Mouse (Mus musculus) midbrain, embryonic 15.5 days (tissue): ENCODE results near the gene Aanat. TPM values are rescaled to one million over a fixed set of nuclear protein-coding genes. Genes with fewer than 3 reads are reported as not detected.
A peak's percentile ranks its signal among the peaks of the same experiment; 100 is the strongest.

ENCODE experiments used
- ATAC-seq: fragments of 200-750 bp; cut with Nextera tagmentation; replicated peaks from 2 replicates; pipeline ENCODE4 v1.8.0; 2017; ENCODE audit warnings: moderate TSS enrichment
- H3K27ac ChIP-seq: fragments of 300-500 bp; sonication (generic); 2 replicates; pipeline ENCODE4 v1.5.1; 2015; ENCODE audit warnings: mild to moderate bottlenecking, inconsistent platforms
- H3K27me3 ChIP-seq: fragments of 300-500 bp; sonication (generic); replicated peaks from 2 replicates; pipeline ENCODE4 v1.6.1; 2015; ENCODE audit warnings: inconsistent platforms
- H3K36me3 ChIP-seq: fragments of 300-500 bp; sonication (generic); replicated peaks from 2 replicates; pipeline ENCODE4 v1.6.1; 2015; ENCODE audit warnings: inconsistent platforms
- H3K4me1 ChIP-seq: fragments of 300-500 bp; sonication (generic); 2 replicates; pipeline ENCODE4 v1.6.1; 2015; ENCODE audit warnings: inconsistent platforms
- H3K4me2 ChIP-seq: fragments of 300-500 bp; sonication (generic); 2 replicates; pipeline ENCODE4 v1.6.1; 2015; ENCODE audit warnings: inconsistent platforms, mild to moderate bottlenecking, moderate library complexity
- H3K4me3 ChIP-seq: fragments of 300-500 bp; sonication (generic); 2 replicates; pipeline ENCODE4 v1.5.1; 2015; ENCODE audit warnings: mild to moderate bottlenecking, inconsistent platforms
- H3K9ac ChIP-seq: fragments of 300-500 bp; sonication (generic); 2 replicates; pipeline ENCODE4 v1.6.1; 2015; ENCODE audit warnings: mild to moderate bottlenecking, inconsistent platforms
- H3K9me3 ChIP-seq: fragments of 300-500 bp; sonication (generic); 2 replicates; pipeline ENCODE4 v1.6.1; 2016; ENCODE audit warnings: inconsistent platforms
- WGBS: fragments of 180-500 bp; shearing (Covaris S2); methylation state at CpG from one replicate; pipeline ENCODE4 v1.1.7; 2015; ENCODE audit warnings: mixed read lengths; 5-methylcytosine and 5-hydroxymethylcytosine counted together
- polyA plus RNA-seq: library from polyadenylated mRNA; unstranded; fragments of >200 nt; fragmentation: Nextera tagmentation; extraction: Ambion mirVana; gene quantifications from 2 replicates; pipeline ENCODE4 v1.2.1, GENCODE M21; 2015

The Aanat gene
- polyA plus RNA-seq, 1 experiment from 2014 or later, result 0.45 TPM

DNA sequence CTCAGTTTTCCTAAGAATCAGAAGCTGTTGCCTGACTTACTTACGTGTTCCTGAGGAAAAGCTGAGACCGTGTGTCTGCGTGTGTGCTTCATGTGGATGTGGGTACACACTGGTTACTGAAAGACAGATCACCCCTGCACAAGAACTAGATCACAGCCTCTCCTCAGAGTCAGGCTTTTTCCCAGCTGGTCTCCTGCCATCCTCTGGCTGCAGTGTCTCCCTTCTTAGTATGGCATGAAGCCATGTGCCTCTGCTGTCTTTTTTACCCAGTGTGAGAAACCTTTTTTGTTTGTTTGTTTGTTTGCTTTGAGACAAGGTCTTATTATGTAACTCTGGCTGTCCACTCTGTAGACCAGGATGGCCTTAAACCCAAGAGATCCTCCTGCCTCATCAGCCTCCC lies 7.0 kb upstream of the Aanat start:
- H3K4me2 ChIP-seq, result peak overlapping the region; percentile 69; the same call in 1 of the 2 replicates

DNA sequence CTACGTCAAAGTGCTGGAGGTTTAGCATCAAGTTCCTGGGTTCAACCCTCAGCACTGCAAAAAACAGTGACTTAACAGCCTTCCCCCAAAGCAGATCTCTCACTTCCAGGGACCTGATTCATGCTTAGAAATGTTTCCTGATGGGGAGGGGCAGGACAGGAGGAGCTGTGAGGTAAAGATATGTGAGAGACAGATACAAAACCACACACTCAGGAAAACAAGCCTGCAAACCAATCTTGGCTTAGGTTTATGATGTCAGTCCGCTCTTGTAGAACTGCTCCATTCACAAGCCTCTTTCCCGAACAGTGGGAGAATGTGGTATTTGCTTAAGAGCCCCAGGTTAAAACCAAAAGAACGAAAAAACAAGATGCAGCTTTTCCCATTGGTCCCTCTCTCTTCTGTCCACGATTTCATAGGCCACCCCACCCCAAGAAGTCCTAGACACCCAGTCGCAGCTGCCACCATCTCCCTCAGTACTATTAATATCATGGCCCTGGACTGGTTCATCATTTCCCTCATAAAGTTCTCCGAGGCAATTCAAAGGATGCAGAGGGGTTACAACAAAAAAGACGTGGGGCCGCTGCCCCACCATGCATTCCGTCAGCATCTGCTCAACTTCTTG lies 6.1 kb upstream of the Aanat start:
- peak; percentile 9; the same call in 1 of the 2 replicates for ATAC-seq
- Histone ChIP-seq H3K9me3 (no peaks in the 10 kb centered on the region), H3K27me3 (no peaks in the 10 kb centered on the region), H3K4me2 (peak overlapping the region; percentile 69), H3K27ac (peak overlapping the region; percentile 96), H3K4me1 (peaks cover 47% of the 10 kb centered on the region), H3K36me3 (no peaks in the 10 kb centered on the region), H3K9ac (peak overlapping the region; percentile 99), H3K4me3 (peak overlapping the region; percentile 100)
- WGBS, result 19% methylated on average over 10 of the region's 10 CpGs

More for the DNA sequence above, 7.0 kb upstream of the Aanat start:
- Histone ChIP-seq H3K4me1 (peaks cover 56% of the 10 kb centered on the region), H3K27me3 (no peaks in the 10 kb centered on the region), H3K4me3 (no peak overlapping the region), H3K9ac (no peak overlapping the region), H3K9me3 (no peaks in the 10 kb centered on the region), H3K27ac (no peak overlapping the region), H3K36me3 (no peaks in the 10 kb centered on the region)
- WGBS, result 95% methylated on average over 3 of the region's 3 CpGs
- ATAC-seq, result no peak

DNA sequence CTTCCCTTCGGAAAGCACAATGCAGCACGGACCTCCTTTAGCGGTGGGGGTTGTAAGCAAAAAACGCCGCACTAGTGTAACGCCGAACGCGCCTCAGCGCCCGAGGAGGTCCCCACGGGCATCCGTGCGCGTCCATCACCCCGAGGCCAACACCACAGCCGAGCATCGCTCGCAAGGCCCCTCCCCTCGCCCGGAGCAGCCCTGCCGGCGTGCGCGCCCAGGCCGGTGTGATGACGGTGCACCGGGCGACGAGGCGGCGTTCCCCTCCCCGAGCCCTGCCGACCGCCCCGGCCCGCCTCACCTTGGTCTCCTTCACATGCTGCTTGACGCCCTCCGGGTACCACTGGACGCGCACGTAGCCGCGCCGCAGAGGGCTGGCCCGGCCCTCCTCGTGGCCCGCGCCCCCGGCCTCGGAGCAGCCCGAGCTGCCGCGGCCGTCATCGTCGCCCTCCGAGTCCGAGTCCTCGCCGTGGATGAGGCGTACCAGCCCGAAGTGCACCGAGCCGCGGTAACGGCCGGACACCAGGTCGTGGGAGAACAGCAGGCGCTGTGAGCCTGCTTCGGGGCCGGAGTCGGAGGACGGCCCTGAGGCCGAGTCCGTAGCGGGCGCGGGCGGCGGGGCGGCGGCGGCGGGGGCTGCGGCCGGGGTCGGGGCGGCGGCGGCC lies 5.4 kb upstream of the Aanat start:
- Histone ChIP-seq H3K27ac (peak overlapping the region; percentile 96), H3K9ac (peak overlapping the region; percentile 99), H3K27me3 (no peaks in the 10 kb centered on the region), H3K4me1 (peaks cover 40% of the 10 kb centered on the region), H3K36me3 (no peaks in the 10 kb centered on the region), H3K9me3 (no peaks in the 10 kb centered on the region), H3K4me2 (peak overlapping the region; percentile 69), H3K4me3 (peak overlapping the region; percentile 100)
- WGBS, result under 1% methylated on average over 75 of the region's 91 CpGs
- ATAC-seq, result peak; percentile 85

DNA sequence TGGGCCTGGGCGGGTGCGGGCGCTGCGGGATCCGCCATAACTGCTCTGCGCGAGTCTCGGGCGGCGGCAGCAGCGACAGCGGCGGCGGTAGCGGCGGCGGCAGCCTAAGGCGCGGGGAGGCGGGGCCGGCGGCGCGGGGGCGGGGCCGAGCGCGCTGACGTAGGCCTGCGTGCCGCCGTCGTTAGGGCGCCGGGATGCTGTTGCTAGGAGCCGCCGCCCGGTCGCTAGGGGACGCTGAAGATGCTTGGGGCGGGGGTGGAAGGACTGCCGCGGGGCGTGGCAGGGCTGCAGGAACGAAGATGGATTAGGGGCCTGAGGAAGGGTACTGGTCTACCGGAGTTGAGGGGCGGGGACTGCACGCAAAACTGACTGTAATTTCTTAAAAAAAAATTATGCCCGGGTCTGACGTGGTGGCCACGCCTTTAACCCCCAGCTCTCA lies 4.8 kb upstream of the Aanat start, which contains the start of gene Ube2o:
Ube2o (minus strand) TSS at position 72 of the 439 bp plus-strand sequence.
- peak within 1 kb of the TSS; percentile 96 for H3K27ac ChIP-seq
- ATAC-seq, result peak; percentile 92
- H3K9me3 ChIP-seq, result no peaks in the 10 kb centered on the region
- H3K4me1 ChIP-seq, result peaks cover 35% of the 10 kb centered on the region
- WGBS, result 2% methylated on average over 36 of the region's 51 CpGs
- peak within 1 kb of the TSS; percentile 69 for H3K4me2 ChIP-seq
- H3K9ac ChIP-seq, result peak within 1 kb of the TSS; percentile 99
- no peaks in the 10 kb centered on the region for H3K36me3 ChIP-seq
- peak within 1 kb of the TSS; percentile 100 for H3K4me3 ChIP-seq
- no peaks in the 10 kb centered on the region for H3K27me3 ChIP-seq

DNA sequence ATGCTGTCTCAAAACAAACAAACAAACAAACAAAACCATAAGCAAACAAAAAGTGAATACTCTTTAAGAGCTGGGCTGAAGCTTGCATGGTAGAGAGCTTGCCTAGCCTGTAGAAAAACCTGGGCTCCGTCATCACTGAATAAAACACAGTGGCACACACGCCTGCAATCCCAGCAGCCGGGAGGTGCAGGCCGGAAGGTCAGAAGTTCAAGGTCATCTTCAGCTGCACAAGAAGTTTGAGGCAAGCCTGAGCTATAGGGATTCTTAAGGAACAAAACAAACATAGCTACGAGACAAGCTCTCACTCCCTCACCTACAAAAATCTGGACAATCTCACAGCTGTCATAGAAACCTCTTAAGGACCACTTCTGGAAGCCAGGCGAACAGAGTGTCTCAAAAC lies 550 bp upstream of the Aanat start:
- Histone ChIP-seq H3K4me2 (no peak overlapping the region), H3K27me3 (0 out of 2 replicates have a peak, but pooled peaks cover 3% of the 10 kb centered on the region), H3K9ac (no peak overlapping the region), H3K9me3 (no peaks in the 10 kb centered on the region), H3K4me3 (no peak overlapping the region), H3K27ac (no peak overlapping the region), H3K36me3 (no peaks in the 10 kb centered on the region), H3K4me1 (peaks cover 15% of the 10 kb centered on the region)
- 85% methylated on average over 6 of the region's 6 CpGs for WGBS
- no peak for ATAC-seq

DNA sequence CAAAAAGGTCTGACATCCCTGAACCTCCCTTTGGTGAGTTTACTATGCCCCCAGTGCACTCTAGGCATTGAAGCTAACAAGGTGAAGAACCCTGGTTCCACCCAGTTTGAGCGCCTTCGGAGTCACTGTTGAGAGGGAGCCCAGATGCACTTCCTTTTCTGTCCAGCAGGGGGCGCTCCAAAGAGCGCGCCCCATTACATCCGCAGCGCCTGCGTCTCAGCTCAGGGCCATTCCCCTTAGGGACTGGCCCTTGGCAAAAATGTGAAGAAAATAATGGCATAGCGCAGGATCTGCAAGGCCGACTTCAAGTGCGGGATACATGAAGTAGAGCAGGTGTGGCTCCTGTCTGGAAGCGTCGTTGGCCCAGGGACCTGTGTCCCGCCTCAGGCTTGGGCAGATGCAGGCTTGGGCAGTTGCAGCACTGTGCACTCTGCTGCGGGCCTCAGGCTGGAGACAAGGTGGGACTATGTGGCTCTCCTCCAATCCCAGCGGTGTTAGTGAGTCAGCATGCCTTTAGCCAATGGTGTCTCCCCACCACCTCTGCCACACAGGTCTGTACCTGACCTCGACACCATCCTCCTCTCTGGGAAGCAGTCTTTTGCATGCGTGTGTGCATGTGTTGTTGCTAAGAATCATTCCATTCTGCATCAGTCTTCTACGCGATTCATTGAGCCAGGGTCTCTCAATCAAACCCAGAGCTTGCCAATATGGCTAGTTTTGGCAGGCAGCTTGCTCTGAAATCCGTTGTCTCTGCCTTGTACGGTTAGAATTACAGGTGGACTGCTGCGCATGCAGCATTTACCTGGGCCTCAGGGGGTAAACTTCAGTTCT lies 784 bp downstream of the Aanat start:
- peak; percentile 58 for ATAC-seq
- Histone ChIP-seq H3K4me2 (peak overlapping the region; percentile 28), H3K36me3 (no peaks in the 10 kb centered on the region), H3K4me3 (peak overlapping the region; percentile 9), H3K27me3 (0 out of 2 replicates have a peak, but pooled peaks cover 3% of the 10 kb centered on the region), H3K9me3 (no peaks in the 10 kb centered on the region), H3K9ac (no peak overlapping the region), H3K27ac (0 out of 2 replicates have a peak overlapping the region, but pooled peaks have one; percentile 14), H3K4me1 (peaks cover 15% of the 10 kb centered on the region)
- WGBS, result 23% methylated on average over 23 of the region's 23 CpGs

DNA sequence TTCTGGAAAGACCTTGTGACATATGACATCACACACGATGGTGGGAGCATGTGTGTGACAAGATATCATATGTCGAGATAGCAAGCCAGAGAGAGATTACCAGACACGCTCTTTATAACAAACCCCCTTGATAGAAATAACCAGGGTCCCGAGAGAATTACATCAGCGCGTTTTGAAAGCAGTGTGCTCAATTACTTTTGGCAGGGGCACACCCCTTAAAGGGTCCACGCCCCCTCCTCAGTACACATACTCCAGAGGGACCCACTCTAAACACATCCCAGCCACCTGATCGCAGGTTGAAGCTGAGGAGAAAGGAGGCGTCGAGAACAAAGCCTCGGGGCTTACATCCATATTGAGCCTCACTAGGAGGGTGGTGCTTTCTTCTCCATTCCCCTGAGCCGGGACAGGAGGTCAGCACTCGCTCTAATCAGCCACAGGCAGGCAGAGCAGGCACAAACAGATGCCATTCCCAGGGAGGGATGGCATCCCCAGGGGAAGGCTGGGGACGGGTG lies 2.8 kb downstream of the Aanat start:
- peak overlapping the region; percentile 12; the same call in 1 of the 2 replicates for H3K4me2 ChIP-seq
- no peaks in the 10 kb centered on the region for H3K9me3 ChIP-seq
- no peaks in the 10 kb centered on the region for H3K36me3 ChIP-seq
- H3K4me3 ChIP-seq, result no peak overlapping the region
- no peak for ATAC-seq
- 0 out of 2 replicates have a peak, but pooled peaks cover 3% of the 10 kb centered on the region for H3K27me3 ChIP-seq
- 15% methylated on average over 14 of the region's 14 CpGs for WGBS
- peaks cover 24% of the 10 kb centered on the region for H3K4me1 ChIP-seq
- 0 out of 2 replicates have a peak overlapping the region, but pooled peaks have one; percentile 13 for H3K27ac ChIP-seq
- H3K9ac ChIP-seq, result no peak overlapping the region

DNA sequence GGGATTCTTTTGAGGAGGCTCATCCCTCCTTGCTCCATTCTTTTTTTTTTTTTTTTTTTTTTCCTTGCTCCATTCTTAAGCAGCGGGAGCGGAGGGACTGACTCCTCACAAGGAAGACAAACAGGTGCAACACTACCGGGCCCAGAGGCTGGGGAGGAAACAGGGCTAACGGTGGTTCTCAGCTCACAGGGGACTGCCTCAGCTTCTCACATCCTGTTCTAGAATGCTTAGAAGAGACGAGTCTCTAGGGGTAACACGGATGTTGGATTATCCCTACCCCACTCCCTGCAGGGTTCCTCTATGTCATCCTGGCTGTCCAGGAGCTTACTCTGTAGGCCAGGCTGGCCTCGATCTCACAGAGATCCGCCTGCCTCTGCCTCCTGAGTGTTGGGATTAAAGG lies 3.3 kb downstream of the Aanat start:
- H3K4me3 ChIP-seq, result no peak overlapping the region
- no peaks in the 10 kb centered on the region for H3K9me3 ChIP-seq
- WGBS, result 60% methylated on average over 8 of the region's 8 CpGs
- 0 out of 2 replicates have a peak, but pooled peaks cover 3% of the 10 kb centered on the region for H3K27me3 ChIP-seq
- peak overlapping the region; percentile 12; the same call in 1 of the 2 replicates for H3K4me2 ChIP-seq
- H3K4me1 ChIP-seq, result peaks cover 24% of the 10 kb centered on the region
- no peak overlapping the region for H3K27ac ChIP-seq
- no peaks in the 10 kb centered on the region for H3K36me3 ChIP-seq
- H3K9ac ChIP-seq, result no peak overlapping the region
- no peak for ATAC-seq

DNA sequence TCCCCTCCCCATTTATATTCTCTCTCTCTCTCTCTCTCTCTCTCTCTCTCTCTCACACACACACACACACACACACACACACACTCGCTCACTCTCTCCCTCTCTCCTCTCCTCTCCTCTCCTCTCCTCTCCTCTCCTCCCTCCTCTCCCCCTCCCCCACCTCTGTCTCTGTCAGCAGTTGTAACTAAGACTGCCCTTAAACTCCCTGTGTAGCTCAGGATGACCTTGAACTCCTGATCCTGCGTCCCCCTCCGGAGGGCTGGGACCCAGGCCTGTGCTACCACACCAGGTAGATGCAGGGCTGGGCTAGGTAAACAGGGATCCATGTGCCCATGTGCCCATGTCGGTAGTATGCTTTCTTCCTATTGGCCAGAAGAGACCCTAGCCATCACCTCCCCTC lies 5.4 kb downstream of the Aanat start:
- H3K4me1 ChIP-seq, result peaks cover 24% of the 10 kb centered on the region
- no peak overlapping the region for H3K27ac ChIP-seq
- ATAC-seq, result no peak
- H3K9ac ChIP-seq, result no peak overlapping the region
- no peak overlapping the region for H3K4me2 ChIP-seq
- H3K4me3 ChIP-seq, result no peak overlapping the region
- H3K9me3 ChIP-seq, result no peaks in the 10 kb centered on the region
- WGBS, result 82% methylated on average over 4 of the region's 4 CpGs
- H3K27me3 ChIP-seq, result 0 out of 2 replicates have a peak, but pooled peaks cover 3% of the 10 kb centered on the region
- H3K36me3 ChIP-seq, result no peaks in the 10 kb centered on the region

DNA sequence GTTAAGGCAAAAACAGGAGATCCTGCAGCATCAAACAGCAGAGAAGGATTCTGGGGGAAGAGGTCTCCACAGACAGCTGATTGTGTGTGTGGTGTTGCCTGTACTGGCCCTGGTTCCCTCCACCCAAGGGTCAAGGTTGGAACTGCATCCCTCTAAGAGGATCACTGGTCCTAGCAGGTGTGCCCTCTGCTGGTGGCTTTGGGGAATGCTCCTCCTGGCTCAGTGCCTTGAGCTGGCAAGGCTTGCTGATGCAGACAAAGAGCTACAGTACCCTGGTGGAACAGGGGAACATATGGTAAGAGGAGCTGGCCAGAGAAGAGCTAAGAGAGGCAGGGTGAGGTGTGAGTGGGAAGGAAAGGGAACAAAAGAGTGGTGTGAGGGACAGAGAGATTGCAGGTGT lies 6.2 kb downstream of the Aanat start:
- H3K36me3 ChIP-seq, result no peaks in the 10 kb centered on the region
- H3K27me3 ChIP-seq, result 0 out of 2 replicates have a peak, but pooled peaks cover 3% of the 10 kb centered on the region
- ATAC-seq, result peak; percentile 53; the same call in 1 of the 2 replicates
- H3K4me1 ChIP-seq, result peaks cover 18% of the 10 kb centered on the region
- H3K9ac ChIP-seq, result no peak overlapping the region
- no peak overlapping the region for H3K4me3 ChIP-seq
- no peaks in the 10 kb centered on the region for H3K9me3 ChIP-seq
- 0 out of 2 replicates have a peak overlapping the region, but pooled peaks have one; percentile 42 for H3K27ac ChIP-seq
- no peak overlapping the region for H3K4me2 ChIP-seq

DNA sequence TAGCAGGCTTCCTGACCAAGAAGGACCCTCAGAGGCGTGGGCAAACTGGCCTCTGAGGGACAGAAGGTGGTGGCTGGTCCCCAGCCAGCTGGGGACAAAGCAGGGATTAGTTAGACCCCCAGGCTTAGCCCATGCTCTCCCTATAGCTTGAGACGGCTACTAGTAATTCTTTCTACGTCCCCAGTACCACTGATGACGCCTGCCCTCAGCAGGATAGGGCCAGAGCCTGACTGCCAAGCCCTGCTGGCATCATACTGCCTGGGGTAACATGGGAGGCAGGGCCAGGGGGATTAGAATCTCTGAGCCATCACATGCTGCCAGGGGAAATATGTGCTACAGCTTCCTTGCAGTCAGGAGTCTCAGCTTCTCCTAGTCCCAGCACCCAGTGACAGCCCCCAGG lies 7.1 kb downstream of the Aanat start:
- H3K9ac ChIP-seq, result no peak overlapping the region

More for the DNA sequence above, 7.1 kb downstream of the Aanat start:
- H3K36me3 ChIP-seq, result no peaks in the 10 kb centered on the region
- no peak for ATAC-seq
- no peaks in the 10 kb centered on the region for H3K9me3 ChIP-seq
- no peaks in the 10 kb centered on the region for H3K27me3 ChIP-seq
- H3K27ac ChIP-seq, result no peak overlapping the region
- no peak overlapping the region for H3K4me3 ChIP-seq
- WGBS, result 41% methylated on average over 4 of the region's 4 CpGs
- H3K4me1 ChIP-seq, result peaks cover 18% of the 10 kb centered on the region
- no peak overlapping the region for H3K4me2 ChIP-seq
